Mouse (Mus musculus) neural tube, postnatal 0 days (tissue): ENCODE results near the gene Pla2g3. TPM values are rescaled to one million over a fixed set of nuclear protein-coding genes. Genes with fewer than 3 reads are reported as not detected.

Experiments used
- polyA plus RNA-seq: library from polyadenylated mRNA; unstranded; fragments of >200 nt; fragmentation: Nextera tagmentation; extraction: Ambion mirVana; gene quantifications from 2 replicates; pipeline ENCODE4 v1.2.1, GENCODE M21; 2015

Pla2g3 gene
- polyA plus RNA-seq: 34.9 and 38.8 TPM in 2 replicates

GRCm38 (mm10) chr11:3487952-3488570, at the start of gene Pla2g3:
Gene Pla2g3, plus strand, starts transcription at chr11:3488284.

DNA sequence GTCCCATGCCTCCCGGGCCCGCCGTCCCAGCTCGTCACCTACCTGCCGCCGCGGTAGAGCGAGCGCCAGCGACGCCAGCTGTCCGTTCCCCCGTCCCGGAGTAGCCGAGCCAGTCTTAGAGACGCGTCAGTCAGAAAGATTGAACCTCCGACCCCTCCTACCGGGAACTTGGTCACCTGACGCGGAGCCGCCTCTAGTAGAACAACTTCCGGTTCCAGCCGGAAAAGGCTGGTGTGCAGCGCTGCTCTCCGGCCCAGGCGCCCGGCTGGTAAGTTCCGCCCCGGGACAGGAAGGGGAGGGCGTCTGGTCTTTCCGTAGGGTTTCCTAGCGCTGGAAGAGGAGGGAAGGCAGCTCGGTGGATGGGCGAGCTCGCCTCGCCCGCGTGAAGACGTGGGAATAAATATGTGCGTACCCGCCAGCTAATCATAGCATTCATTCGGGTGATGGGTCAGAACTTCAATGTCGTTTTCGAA, 35.9 kb upstream of the Pla2g3 start, which contains the start of gene Rnf185:
Gene Rnf185 (minus strand): TSS at position 197 of the 473 bp plus-strand sequence.

DNA sequence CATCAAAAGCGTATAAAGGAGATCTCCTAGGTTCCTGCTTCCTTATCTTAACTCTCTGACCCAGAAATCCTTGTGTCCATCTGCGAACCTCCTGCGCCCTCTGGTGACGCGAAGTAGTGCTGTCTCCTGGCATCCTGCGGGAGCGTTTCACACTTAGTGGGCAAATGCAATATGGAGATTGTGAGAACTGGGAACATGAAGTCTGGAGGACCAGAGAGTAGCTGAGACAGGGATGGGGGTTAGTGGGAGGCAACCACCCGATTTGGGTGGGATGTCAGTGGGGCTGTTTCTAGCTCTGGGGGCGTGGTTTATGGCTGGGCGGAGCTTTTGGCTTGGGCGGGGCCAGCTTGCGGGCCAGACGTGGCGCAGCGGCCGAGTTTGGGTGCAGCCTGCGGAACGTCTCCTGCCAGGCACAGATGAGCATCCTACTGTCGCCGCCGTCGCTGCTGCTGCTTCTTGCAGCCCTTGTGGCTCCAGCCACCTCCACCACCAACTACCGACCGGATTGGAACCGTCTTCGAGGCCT, 26.5 kb downstream of the Pla2g3 start, which contains the start of gene Selenom:
Gene Selenom (plus strand): TSS at position 156 of the 526 bp plus-strand sequence.

GRCm38 (mm10) chr11:3540451-3541085, 52.5 kb downstream of the Pla2g3 start, which contains the start of gene Smtn:
Gene Smtn, minus strand, starts transcription at chr11:3540612.

Other genes starting within 250 kb of the Pla2g3 start
- gene Drg1, start 221.9 kb upstream of the Pla2g3 start, polyA plus RNA-seq: 159 and 176 TPM in 2 replicates
- 33.3 and 34.6 TPM in 2 replicates for gene Patz1, start 199.4 kb upstream of the Pla2g3 start, polyA plus RNA-seq
- 40.0 and 43.2 TPM in 2 replicates for gene Pik3ip1, start 157.9 kb upstream of the Pla2g3 start, polyA plus RNA-seq
- gene Limk2, start 79.1 kb upstream of the Pla2g3 start, polyA plus RNA-seq: 109 and 120 TPM in 2 replicates
- gene Rnf185, start 35.9 kb upstream of the Pla2g3 start, polyA plus RNA-seq: 26.5 and 30.7 TPM in 2 replicates
- 20.3 and 24.4 TPM in 2 replicates for gene Inpp5j, start 16.5 kb downstream of the Pla2g3 start, polyA plus RNA-seq
- gene Selenom, start 26.4 kb downstream of the Pla2g3 start, polyA plus RNA-seq: 524 and 531 TPM in 2 replicates
- 16.1 and 21.2 TPM in 2 replicates for gene Smtn, start 52.3 kb downstream of the Pla2g3 start, polyA plus RNA-seq
- 16.0 and 16.2 TPM in 2 replicates for gene Morc2a, start 160.9 kb downstream of the Pla2g3 start, polyA plus RNA-seq